Mouse (Mus musculus): ENCODE measurements around the gene Zfp105.

- TF ChIP-seq CTCF (IDR thresholded peaks at IDR 0.05; ENCODE audit: low read depth, low read length): no peak
- no peak for TF ChIP-seq POLR2A (IDR thresholded peaks at IDR 0.05; ENCODE audit: insufficient read depth, low read length)
- no peak for TF ChIP-seq EP300 (IDR thresholded peaks at IDR 0.05; ENCODE audit: insufficient read depth, low read depth, low read length)
Measured at GRCm38 (mm10) chr9:122901047-122901446, 21.8 kb upstream of the Zfp105 start.
